Mouse (Mus musculus) CH12.LX (cell line): ENCODE data around the gene Gm10271.

Source experiments
- MAX ChIP-seq: IDR thresholded peaks from 2 replicates; pipeline ENCODE4 v1.6.1; 2011; ENCODE audit warnings: low read length, improper control_type of control experiment
- MXI1 ChIP-seq: IDR thresholded peaks from 2 replicates; pipeline ENCODE4 v1.6.1; 2011; ENCODE audit warnings: mild to moderate bottlenecking, low read depth, low read length, improper control_type of control experiment
- POLR2A ChIP-seq: IDR thresholded peaks from 2 replicates; pipeline ENCODE4 v1.6.1; 2011; ENCODE audit warnings: low read depth, mild to moderate bottlenecking, improper control_type of control experiment, low read length
- ZKSCAN1 ChIP-seq: IDR thresholded peaks from 2 replicates; pipeline ENCODE4 v1.6.1; 2012; ENCODE audit warnings: low read depth, inconsistent platforms, low read length, improper control_type of control experiment, borderline replicate concordance
- ZNF384 ChIP-seq: IDR thresholded peaks from 2 replicates; pipeline ENCODE4 v1.6.1; 2012; ENCODE audit warnings: low read depth, low read length, improper control_type of control experiment, inconsistent platforms

GRCm38 (mm10) chr10:116950886-116951285 is 21.5 kb downstream of the Gm10271 start:
- TF ChIP-seq MXI1 (no peak), POLR2A (no peak), ZKSCAN1 (no peak), ZNF384 (no peak), MAX (no peak)
